Mouse (Mus musculus) T-helper 2 cell (primary cell): ENCODE data around the gene Cdkal1.

Experiments used
- in situ Hi-C: fragments of 300-600 bp; cut with MboI, MseI; formaldehyde crosslinking; loops from one replicate; pipeline ENCODE4 v1.15.1; 2025; ENCODE audit warnings: high pct_unique_total_duplicates

Cdkal1 gene

GRCm38 (mm10) chr13:29637788-29638187, 217.7 kb downstream of the Cdkal1 start:
- in situ Hi-C loops: loop anchor here (10.0 kb wide), 1 partner anchor 727 kb away; no protein-coding TSS in a partner anchor

GRCm38 (mm10) chr13:29635581-29635980, 219.9 kb downstream of the Cdkal1 start:
- in situ Hi-C loops: loop anchor here (10.0 kb wide), 1 partner anchor 729 kb away; no protein-coding TSS in a partner anchor

GRCm38 (mm10) chr13:29631342-29631741, 224.1 kb downstream of the Cdkal1 start:
- in situ Hi-C loops: loop anchor here (10.0 kb wide), 1 partner anchor 733 kb away; no protein-coding TSS in a partner anchor

- in situ Hi-C loops: no loop called here
These were observed 226.9 kb downstream of the Cdkal1 start for GRCm38 (mm10) chr13:29628607-29629006.

- in situ Hi-C loops: no loop called here
These were observed 227.9 kb downstream of the Cdkal1 start for GRCm38 (mm10) chr13:29627438-29628124.

- in situ Hi-C loops: loop anchor here (25.0 kb wide), 1 partner anchor 1837 kb away; no protein-coding TSS in a partner anchor
These were observed 230.5 kb downstream of the Cdkal1 start for GRCm38 (mm10) chr13:29624929-29625328.

GRCm38 (mm10) chr13:29623636-29624239, 231.7 kb downstream of the Cdkal1 start:
- in situ Hi-C loops: loop anchor here (25.0 kb wide), 1 partner anchor 1839 kb away; no protein-coding TSS in a partner anchor

- in situ Hi-C loops: loop anchor here (25.0 kb wide), 1 partner anchor 1840 kb away; no protein-coding TSS in a partner anchor
These were observed 233.6 kb downstream of the Cdkal1 start for GRCm38 (mm10) chr13:29621881-29622280.

- in situ Hi-C loops: loop anchor here (25.0 kb wide), 1 partner anchor 1841 kb away; no protein-coding TSS in a partner anchor
These were observed 234.1 kb downstream of the Cdkal1 start for GRCm38 (mm10) chr13:29621363-29621762.

- in situ Hi-C loops: loop anchor here (25.0 kb wide), 1 partner anchor 1841 kb away; no protein-coding TSS in a partner anchor
These were observed 234.6 kb downstream of the Cdkal1 start for GRCm38 (mm10) chr13:29620826-29621225.

- in situ Hi-C loops: loop anchor here (25.0 kb wide), 1 partner anchor 1846 kb away; no protein-coding TSS in a partner anchor
These were observed 238.8 kb downstream of the Cdkal1 start for GRCm38 (mm10) chr13:29616654-29617171.

- in situ Hi-C loops: loop anchor here (25.0 kb wide), 1 partner anchor 1846 kb away; no protein-coding TSS in a partner anchor
These were observed 239.5 kb downstream of the Cdkal1 start for GRCm38 (mm10) chr13:29615987-29616386.

GRCm38 (mm10) chr13:29615081-29615480, 240.4 kb downstream of the Cdkal1 start:
- in situ Hi-C loops: loop anchor here (25.0 kb wide), 1 partner anchor 1847 kb away; no protein-coding TSS in a partner anchor

GRCm38 (mm10) chr13:29610051-29610931, 245.2 kb downstream of the Cdkal1 start:
- in situ Hi-C loops: loop anchor here (25.0 kb wide), 1 partner anchor 1852 kb away; no protein-coding TSS in a partner anchor

GRCm38 (mm10) chr13:29609441-29609840, 246.0 kb downstream of the Cdkal1 start:
- in situ Hi-C loops: loop anchor here (10.0 to 25.0 kb wide), 2 partner anchors 645 to 1853 kb away; no protein-coding TSS in a partner anchor

GRCm38 (mm10) chr13:29604241-29604640, 251.2 kb downstream of the Cdkal1 start:
- in situ Hi-C loops: loop anchor here (10.0 to 25.0 kb wide), 2 partner anchors 639 to 1858 kb away; no protein-coding TSS in a partner anchor

- in situ Hi-C loops: loop anchor here (10.0 to 25.0 kb wide), 2 partner anchors 639 to 1859 kb away; no protein-coding TSS in a partner anchor
These were observed 251.9 kb downstream of the Cdkal1 start for GRCm38 (mm10) chr13:29603597-29603996.

- in situ Hi-C loops: loop anchor here (10.0 to 25.0 kb wide), 2 partner anchors 636 to 1861 kb away; no protein-coding TSS in a partner anchor
These were observed 254.4 kb downstream of the Cdkal1 start for GRCm38 (mm10) chr13:29601033-29601432.

GRCm38 (mm10) chr13:29599646-29600045, 255.8 kb downstream of the Cdkal1 start:
- in situ Hi-C loops: loop anchor here (10.0 to 25.0 kb wide), 2 partner anchors 635 to 1863 kb away; no protein-coding TSS in a partner anchor

GRCm38 (mm10) chr13:29596735-29597134, 258.7 kb downstream of the Cdkal1 start:
- in situ Hi-C loops: no loop called here
